Mouse (Mus musculus) midbrain, postnatal 0 days (tissue): Measurements from ENCODE around the gene Poc1a. TPM values are rescaled to one million over a fixed set of nuclear protein-coding genes. Genes with fewer than 3 reads are reported as not detected.
A peak's percentile ranks its signal among the peaks of the same experiment; 100 is the strongest.

Experiments
- ATAC-seq: fragments of 200-750 bp; cut with Nextera tagmentation; 2 replicates; pipeline ENCODE4 v1.8.0; 2017; ENCODE audit warnings: moderate number of reproducible peaks, mild to moderate bottlenecking, moderate TSS enrichment, moderate library complexity; ENCODE audit not compliant: low FRiP score
- DNase-seq: peaks from one replicate; pipeline ENCODE4 v3.0.0-alpha.2; 2015; ENCODE audit warnings: low spot score
- H3K27ac ChIP-seq: fragments of 300-500 bp; sonication (generic); 2 replicates; pipeline ENCODE4 v1.5.1; 2014; ENCODE audit warnings: low read depth, mild to moderate bottlenecking, low read length, mixed read lengths
- H3K27me3 ChIP-seq: fragments of 300-500 bp; sonication (generic); 2 replicates; pipeline ENCODE4 v1.6.1; 2014; ENCODE audit warnings: low read length, control low read depth, mixed read lengths; ENCODE audit not compliant: insufficient read depth
- H3K36me3 ChIP-seq: fragments of 300-500 bp; sonication (generic); 2 replicates; pipeline ENCODE4 v1.6.1; 2014; ENCODE audit warnings: low read length, control low read depth, mixed read lengths; ENCODE audit not compliant: insufficient read depth
- H3K4me1 ChIP-seq: fragments of 300-500 bp; sonication (generic); 2 replicates; pipeline ENCODE4 v1.6.1; 2014; ENCODE audit warnings: mild to moderate bottlenecking, control low read depth, antibody characterized with exemption, low read length, mixed read lengths; ENCODE audit not compliant: insufficient read depth
- H3K4me2 ChIP-seq: fragments of 300-500 bp; sonication (generic); 2 replicates; pipeline ENCODE4 v1.6.1; 2014; ENCODE audit warnings: low read depth, mild to moderate bottlenecking, low read length, mixed read lengths; ENCODE audit not compliant: poor library complexity, severe bottlenecking
- H3K4me3 ChIP-seq: fragments of 300-500 bp; sonication (generic); 2 replicates; pipeline ENCODE4 v1.5.1; 2014; ENCODE audit warnings: low read depth, mild to moderate bottlenecking, low read length, moderate library complexity
- H3K9ac ChIP-seq: fragments of 300-500 bp; sonication (generic); replicated peaks from 2 replicates; pipeline ENCODE4 v1.6.1; 2014; ENCODE audit warnings: mild to moderate bottlenecking, low read length, moderate library complexity, mixed read lengths; ENCODE audit not compliant: poor library complexity, severe bottlenecking
- H3K9me3 ChIP-seq: fragments of 300-500 bp; sonication (generic); 2 replicates; pipeline ENCODE4 v1.6.1; 2016; ENCODE audit warnings: low read length, control low read depth
- CTCF ChIP-seq: IDR thresholded peaks from 2 replicates; pipeline ENCODE4 v1.5.1; 2016; ENCODE audit warnings: antibody characterized with exemption, mild to moderate bottlenecking
- WGBS: fragments of 180-500 bp; shearing (Covaris S2); extraction: QIAGEN DNeasy Blood & Tissue Kit; methylation state at CpG from one replicate; pipeline ENCODE4 v1.1.7; 2014; 5-methylcytosine and 5-hydroxymethylcytosine counted together
- polyA plus RNA-seq: library from polyadenylated mRNA; unstranded; fragments of >200 nt; fragmentation: Nextera tagmentation; extraction: Ambion mirVana; gene quantifications from 2 replicates; pipeline ENCODE4 v1.2.1, GENCODE M21; 2015
- total RNA-seq: library from RNA; depleted of rRNA; stranded (reverse); fragments of >200 nt; gene quantifications from 2 replicates; pipeline ENCODE4 v1.2.3, GENCODE M21; 2014

Gene Poc1a
- total and polyA plus RNA-seq, 2 experiments from 2014 or later = 6.5 to 9.8 TPM

- no peak overlapping the region for H3K4me3 ChIP-seq
- DNase-seq = peak; percentile 87
- ATAC-seq = peak; percentile 59
- H3K36me3 ChIP-seq = peaks cover 12% of the 10 kb centered on the region; the same call in 1 of the 2 replicates
- no peaks in the 10 kb centered on the region for H3K4me1 ChIP-seq
- no peaks in the 10 kb centered on the region for H3K9me3 ChIP-seq
- no peak overlapping the region for H3K4me2 ChIP-seq
- H3K27me3 ChIP-seq = no peaks in the 10 kb centered on the region
- no peak overlapping the region for H3K27ac ChIP-seq
- H3K9ac ChIP-seq = no peak overlapping the region
- whole genome bisulfite sequencing = 19% methylated on average over 3 of the region's 3 CpGs
- TF ChIP-seq CTCF = peak; percentile 94
Observed at GRCm38 (mm10) chr9:106288864-106289263, 8.0 kb downstream of the Poc1a start.

GRCm38 (mm10) chr9:106289841-106290240 lies 9.0 kb downstream of the Poc1a start:
- ATAC-seq = no peak
- TF ChIP-seq CTCF = no peak

GRCm38 (mm10) chr9:106290636-106291122 lies 9.8 kb downstream of the Poc1a start:
- Histone ChIP-seq H3K4me3 (no peak overlapping the region), H3K36me3 (peaks cover 13% of the 10 kb centered on the region; the same call in 1 of the 2 replicates), H3K9me3 (no peaks in the 10 kb centered on the region), H3K9ac (no peak overlapping the region), H3K4me1 (no peaks in the 10 kb centered on the region), H3K27me3 (no peaks in the 10 kb centered on the region), H3K27ac (no peak overlapping the region), H3K4me2 (no peak overlapping the region)
- no peak for TF ChIP-seq CTCF
- ATAC-seq (no peak), DNase-seq (no peak)
- 91% methylated on average over 17 of the region's 17 CpGs for WGBS

More at GRCm38 (mm10) chr9:106289841-106290240, 9.0 kb downstream of the Poc1a start:
- no peak overlapping the region for H3K4me3 ChIP-seq
- WGBS = 89% methylated on average over 8 of the region's 8 CpGs
- H3K36me3 ChIP-seq = peaks cover 10% of the 10 kb centered on the region; the same call in 1 of the 2 replicates
- no peaks in the 10 kb centered on the region for H3K4me1 ChIP-seq
- H3K9me3 ChIP-seq = no peaks in the 10 kb centered on the region
- H3K9ac ChIP-seq = no peak overlapping the region
- no peak overlapping the region for H3K4me2 ChIP-seq
- no peaks in the 10 kb centered on the region for H3K27me3 ChIP-seq
- no peak for DNase-seq
- H3K27ac ChIP-seq = no peak overlapping the region

- Histone ChIP-seq H3K4me1 (no peaks in the 10 kb centered on the region), H3K27me3 (no peaks in the 10 kb centered on the region), H3K27ac (no peak overlapping the region), H3K9me3 (no peaks in the 10 kb centered on the region), H3K4me2 (no peak overlapping the region), H3K36me3 (peaks cover 10% of the 10 kb centered on the region; the same call in 1 of the 2 replicates), H3K9ac (0 out of 2 replicates have a peak overlapping the region, but pooled peaks have one; percentile 24), H3K4me3 (no peak overlapping the region)
- ATAC-seq (no peak), DNase-seq (no peak)
- no peak for TF ChIP-seq CTCF
- WGBS = 90% methylated on average over 14 of the region's 14 CpGs
Observed at GRCm38 (mm10) chr9:106293569-106294156, 12.8 kb downstream of the Poc1a start.

- 82% methylated on average over 6 of the region's 6 CpGs for WGBS
- H3K9ac ChIP-seq = no peak overlapping the region
- H3K4me2 ChIP-seq = no peak overlapping the region
- ATAC-seq (no peak), DNase-seq (no peak)
- TF ChIP-seq CTCF = no peak
- no peak overlapping the region for H3K4me3 ChIP-seq
- no peak overlapping the region for H3K27ac ChIP-seq
- H3K4me1 ChIP-seq = no peaks in the 10 kb centered on the region
- H3K9me3 ChIP-seq = no peaks in the 10 kb centered on the region
- H3K36me3 ChIP-seq = peaks cover 10% of the 10 kb centered on the region; the same call in 1 of the 2 replicates
- H3K27me3 ChIP-seq = no peaks in the 10 kb centered on the region
Observed at GRCm38 (mm10) chr9:106296637-106297174, 15.8 kb downstream of the Poc1a start.

GRCm38 (mm10) chr9:106300176-106300803 lies 19.4 kb downstream of the Poc1a start:
- ATAC-seq = no peak
- H3K4me1 ChIP-seq = no peaks in the 10 kb centered on the region

More at GRCm38 (mm10) chr9:106300176-106300803, 19.4 kb downstream of the Poc1a start:
- Histone ChIP-seq H3K4me2 (no peak overlapping the region), H3K27me3 (no peaks in the 10 kb centered on the region), H3K27ac (no peak overlapping the region), H3K4me3 (no peak overlapping the region), H3K9ac (no peak overlapping the region), H3K9me3 (no peaks in the 10 kb centered on the region), H3K36me3 (peaks cover 1% of the 10 kb centered on the region; the same call in 1 of the 2 replicates)
- no peak for DNase-seq
- WGBS = 82% methylated on average over 20 of the region's 20 CpGs
- TF ChIP-seq CTCF = no peak
